Mouse (Mus musculus) urinary bladder, adult 2 months (tissue): Measurements from ENCODE around the gene Fer1l5. TPM values are rescaled to one million over a fixed set of nuclear protein-coding genes. Genes with fewer than 3 reads are reported as not detected.

Experiments
- DNase-seq: peaks from one replicate; pipeline ENCODE4 v3.0.0; 2022; ENCODE audit warnings: low spot score
- polyA plus RNA-seq: library from polyadenylated mRNA; depleted of rRNA; stranded (reverse); fragments of >200 nt; gene quantifications from 2 replicates; pipeline ENCODE4 v1.2.3, GENCODE M21; 2012; rRNA removed

Fer1l5 gene
- 0.18 and 0.19 TPM in 2 replicates for polyA plus RNA-seq

DNA sequence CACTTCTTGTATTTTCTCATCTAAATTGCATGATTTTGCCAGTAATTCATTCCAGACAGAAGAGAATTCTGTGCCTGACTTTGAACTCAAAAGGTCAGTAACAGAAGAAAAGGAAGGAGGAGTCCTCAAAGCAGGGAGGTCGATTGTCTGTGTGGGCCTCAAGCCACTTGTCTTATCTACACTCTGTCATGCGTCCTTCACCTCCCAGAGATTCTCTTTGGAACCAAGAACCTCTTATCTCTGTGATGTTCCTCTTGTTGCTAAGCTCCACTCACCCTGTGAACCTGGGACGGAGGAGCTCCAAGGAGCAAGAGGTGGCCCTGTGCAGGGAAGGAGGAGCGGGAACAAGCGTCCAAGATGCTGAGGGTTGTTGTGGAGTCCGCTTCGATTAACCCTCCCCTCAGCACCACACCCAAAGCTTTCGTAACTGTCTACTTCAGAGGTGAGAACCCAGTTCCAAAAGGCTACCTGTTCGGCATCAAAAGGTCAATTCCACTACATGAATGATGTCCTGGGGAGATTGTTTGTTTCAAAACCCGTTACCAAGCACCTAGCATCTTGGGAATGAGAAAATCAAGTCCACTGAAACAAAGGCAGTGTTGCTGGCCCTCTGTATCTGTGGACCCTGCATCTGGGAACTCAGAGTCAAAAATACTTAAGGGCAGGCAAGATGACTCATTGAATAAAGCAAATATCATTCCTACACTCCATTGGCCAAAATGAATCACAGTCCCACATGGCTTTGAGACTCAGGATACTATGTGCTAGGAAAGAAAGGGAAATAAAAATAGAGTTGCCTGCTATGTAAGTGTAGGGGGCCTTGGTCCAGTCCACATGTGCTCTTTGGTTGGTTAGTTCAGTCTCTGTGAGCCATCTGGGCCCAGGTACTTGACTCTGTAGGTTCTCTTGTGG lies at the start of gene Fer1l5:
Gene Fer1l5 (plus strand): TSS at position 358 of the 912 bp plus-strand sequence.
- no peak for DNase-seq

DNA sequence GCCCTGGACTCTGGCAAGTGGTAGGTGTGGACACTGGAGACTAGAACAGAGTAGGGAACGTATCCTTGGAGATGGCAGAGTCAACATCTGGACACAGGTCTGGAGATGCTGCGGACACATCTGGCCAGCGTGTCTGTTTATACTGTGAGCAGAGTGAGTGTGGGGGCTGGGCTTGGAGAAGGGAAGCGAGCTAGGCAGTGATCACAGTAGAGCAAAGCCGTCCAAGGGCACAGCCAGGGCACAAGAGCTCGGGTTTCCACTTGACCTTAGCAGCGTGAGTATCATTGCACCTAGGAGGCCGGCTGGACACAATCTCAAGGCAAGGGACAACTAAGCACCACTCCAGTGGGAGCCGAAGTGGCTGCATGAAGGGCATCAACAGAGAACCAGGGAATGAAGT lies 49.0 kb upstream of the Fer1l5 start:
- DNase-seq: no peak

DNA sequence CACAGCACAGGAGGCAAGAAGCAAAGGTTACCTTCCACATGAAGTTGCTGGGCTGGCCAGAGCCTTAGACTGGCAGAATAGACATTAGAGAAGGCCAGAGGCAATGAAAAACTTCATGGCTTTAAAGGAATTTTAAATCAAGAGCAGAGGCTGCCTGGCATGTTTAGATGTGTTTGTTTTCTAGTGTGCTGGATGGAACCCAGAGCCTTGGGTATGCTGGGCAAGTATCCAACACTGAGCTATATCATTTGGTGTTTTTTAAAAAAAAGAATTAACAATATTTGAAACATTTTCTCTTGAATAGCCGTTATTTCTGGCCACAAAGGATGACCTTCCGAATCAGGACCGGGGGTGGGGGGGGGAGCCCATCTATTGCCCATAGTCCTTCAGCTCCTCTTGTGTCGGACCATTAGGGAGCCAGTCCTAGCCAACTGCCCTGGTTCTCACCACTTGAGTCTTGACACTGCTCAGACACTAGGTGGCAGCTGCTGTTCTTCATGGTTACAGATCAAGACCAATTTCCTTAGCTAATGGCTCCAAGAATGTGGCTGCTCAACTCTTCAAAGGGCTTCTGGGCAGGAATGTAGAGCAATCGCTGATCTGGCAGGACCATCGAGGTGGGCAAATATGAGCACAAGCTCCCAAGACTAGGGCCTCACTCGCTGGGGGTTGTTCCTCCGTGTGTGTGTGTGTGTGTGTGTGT lies 48.2 kb upstream of the Fer1l5 start:
- no peak for DNase-seq

DNA sequence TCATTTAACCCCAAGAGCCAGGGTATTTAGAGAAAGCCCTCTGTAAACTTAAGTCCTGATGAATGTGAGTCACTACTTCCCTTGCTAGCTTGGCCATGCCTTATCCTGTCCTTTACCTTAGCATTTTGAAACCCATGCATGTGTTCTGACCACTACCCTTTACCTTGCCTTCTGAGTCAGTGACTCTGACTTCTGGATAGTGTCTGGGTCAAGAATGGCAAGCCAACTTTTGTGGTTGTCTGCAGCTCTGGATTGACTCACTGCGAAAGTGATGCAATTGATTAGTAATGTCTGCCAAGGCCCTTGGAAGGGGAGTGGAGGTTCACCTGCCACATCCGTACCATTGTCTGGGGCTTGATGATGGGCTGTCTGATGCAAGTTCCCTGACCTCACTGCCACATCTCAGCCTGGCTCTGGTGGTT lies 46.2 kb upstream of the Fer1l5 start:
- DNase-seq: no peak

DNA sequence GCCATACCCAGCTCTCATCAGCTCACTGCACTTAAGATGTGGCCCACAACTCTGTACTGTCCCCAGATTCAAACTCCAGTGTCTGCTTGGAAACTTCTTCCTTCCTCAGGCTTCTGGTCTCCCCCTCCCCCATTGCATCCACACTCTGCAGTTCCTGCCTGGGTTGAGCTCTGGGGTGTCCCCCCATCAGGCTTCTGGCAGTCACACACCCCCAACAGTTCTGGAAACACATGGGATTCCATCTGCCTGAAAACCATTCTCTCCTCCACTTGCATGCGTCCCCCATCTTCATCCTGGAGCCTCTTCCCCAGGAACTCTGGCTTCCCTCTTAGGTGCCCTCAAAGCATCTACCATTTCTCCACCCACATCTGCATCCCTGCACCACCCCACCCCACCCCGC lies 45.3 kb upstream of the Fer1l5 start:
- DNase-seq: no peak

DNA sequence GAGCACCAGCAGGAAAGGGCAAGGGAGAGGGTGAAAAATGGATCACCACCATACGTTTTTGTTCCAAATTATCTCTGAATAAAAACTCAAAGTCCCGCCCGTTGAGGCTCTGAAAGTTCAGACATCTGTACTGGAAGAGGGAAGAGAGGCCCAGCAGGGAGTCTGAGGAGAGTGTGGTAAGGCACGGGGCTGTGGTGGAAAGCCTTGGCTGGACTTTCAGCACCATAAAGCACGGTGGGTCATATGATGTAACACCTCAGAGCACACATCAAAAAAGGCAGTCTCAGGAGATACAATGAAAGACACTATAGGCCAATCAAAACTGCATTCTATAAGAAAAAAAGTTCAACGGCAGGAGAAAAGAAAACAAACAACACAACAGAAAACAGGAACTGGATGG lies 40.3 kb upstream of the Fer1l5 start:
- DNase-seq: no peak

DNA sequence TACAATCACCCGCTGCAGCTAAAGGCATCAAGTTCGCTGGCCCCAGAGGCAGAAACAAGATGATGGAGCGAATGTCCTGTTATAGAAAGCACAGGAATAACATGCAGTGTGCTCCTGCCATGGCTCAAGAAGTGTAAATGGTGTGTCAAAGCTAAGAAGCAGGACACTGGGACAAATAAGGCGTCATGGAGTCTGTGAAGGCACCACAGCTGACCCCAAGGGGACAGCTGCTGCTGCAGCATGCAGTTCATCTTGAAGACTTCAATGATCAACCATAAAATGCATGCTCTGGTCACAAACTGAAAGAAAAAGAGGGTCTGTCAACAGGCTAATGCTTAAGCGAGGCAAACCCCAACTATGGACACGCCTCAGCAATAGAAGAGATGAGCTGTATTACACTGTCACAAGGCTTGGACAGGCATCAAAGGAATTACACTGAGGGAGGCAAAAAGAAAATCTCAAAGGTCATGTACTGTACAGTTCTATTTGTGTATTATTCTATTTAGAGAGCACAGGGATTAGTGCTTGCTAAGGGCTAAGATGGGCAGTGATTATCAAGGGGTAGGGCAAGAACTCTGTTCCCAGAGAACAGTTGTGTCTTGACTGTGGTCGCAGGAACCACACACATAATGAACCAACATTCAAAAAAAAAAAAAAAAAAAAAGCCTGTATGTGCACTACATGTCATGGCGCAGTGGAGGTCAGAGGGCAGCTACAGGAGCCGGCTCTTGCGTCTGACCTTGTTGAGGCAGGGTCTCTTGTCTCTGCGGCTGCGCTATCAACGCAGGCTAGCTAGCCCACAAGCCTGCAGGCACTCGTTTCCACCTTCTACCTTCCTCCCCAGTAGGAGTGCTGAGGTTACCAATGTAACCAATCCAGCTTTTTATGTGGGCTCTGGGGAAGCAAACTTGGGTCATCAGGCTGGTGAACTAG lies 38.9 kb upstream of the Fer1l5 start:
- DNase-seq: no peak

DNA sequence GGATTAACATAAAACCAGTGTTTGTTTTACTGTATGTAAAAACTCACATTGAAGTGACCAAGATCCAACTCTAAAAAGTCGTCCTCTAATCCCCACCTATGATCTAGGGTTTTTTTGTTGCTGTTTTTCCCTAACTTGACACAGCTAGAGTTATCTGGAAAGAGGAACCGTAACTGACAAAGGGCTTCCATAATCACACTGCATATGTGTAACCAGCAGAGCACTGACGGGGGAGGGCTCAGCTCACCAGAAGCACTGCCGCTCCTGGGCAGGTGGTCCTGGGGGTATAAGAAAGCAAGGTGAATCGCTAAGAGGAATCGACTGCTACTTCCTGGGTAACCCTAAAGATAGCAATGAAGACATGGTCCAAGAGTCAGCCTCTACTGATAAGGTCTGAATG lies 29.5 kb upstream of the Fer1l5 start:
- DNase-seq: no peak

DNA sequence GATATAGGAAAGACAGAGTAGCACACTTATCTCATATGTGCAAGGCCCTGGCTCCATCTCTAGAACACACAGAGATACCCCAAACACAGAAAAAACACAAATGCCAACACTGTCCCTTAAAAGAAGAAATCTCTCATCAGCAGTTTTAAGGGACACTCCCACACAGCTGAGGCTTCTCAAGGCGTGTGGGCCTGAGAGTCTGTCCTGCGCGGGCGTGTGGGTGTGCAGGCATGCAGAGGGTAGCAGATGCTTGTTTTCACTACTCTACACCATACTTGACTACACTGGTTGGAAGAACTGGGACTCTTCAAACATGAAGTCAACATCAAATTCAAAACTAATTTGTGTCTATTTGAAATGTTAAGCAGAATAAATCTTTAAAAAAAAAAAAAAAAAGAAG lies 19.7 kb upstream of the Fer1l5 start:
- DNase-seq: no peak

DNA sequence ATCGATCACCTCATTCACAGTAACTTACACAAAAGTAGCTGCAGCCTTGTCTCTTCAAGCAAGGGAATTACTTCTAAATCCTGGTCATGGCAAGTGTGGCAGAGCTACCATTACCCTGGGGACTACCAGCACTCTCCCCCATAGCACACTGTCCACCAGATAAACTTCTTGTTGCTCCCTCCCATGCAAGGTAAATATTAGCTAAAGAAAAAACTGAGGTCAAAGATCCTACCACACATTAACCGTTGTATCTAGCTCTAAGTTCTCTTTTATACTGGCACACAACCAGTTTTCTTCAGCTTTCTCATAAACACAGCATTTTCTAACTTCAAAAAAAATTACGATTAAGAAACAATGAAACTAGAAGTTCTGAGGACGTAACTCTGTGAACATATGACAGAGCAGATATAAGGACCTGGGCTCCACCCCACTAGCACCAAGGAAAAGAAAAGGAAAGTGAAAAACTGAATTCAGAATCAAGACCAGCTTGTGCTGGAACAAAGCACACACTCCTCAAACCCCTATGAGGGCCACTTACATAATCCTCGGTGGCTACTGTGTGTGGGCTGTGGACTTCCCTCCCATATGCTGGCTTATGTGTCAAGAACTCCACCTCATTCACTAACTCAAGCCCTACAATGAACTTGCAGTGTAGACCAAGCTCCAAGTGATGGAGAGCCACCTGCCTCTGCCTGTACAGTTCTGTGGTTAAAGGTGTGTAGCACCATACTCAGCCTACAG lies 15.0 kb upstream of the Fer1l5 start:
- no peak for DNase-seq

DNA sequence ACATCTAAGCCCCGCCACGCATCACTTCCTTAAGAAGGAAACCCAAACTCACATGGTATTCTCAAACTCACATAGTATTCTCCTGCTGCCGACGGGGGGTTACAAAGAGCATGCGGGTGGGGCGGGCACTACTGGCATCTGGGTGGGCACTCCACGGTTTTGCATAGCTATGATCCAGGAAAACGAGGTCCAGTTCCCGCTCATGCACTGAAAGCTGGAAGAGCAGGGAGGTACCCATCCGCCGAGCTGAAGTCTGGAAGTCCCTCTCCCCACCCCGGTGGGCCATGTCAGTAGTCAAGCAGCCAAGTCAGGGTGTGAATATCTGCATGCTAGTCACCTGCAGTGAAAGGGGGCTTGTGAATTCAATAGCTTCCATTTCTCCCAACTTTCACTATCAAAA lies 4.4 kb upstream of the Fer1l5 start:
- DNase-seq: no peak

DNA sequence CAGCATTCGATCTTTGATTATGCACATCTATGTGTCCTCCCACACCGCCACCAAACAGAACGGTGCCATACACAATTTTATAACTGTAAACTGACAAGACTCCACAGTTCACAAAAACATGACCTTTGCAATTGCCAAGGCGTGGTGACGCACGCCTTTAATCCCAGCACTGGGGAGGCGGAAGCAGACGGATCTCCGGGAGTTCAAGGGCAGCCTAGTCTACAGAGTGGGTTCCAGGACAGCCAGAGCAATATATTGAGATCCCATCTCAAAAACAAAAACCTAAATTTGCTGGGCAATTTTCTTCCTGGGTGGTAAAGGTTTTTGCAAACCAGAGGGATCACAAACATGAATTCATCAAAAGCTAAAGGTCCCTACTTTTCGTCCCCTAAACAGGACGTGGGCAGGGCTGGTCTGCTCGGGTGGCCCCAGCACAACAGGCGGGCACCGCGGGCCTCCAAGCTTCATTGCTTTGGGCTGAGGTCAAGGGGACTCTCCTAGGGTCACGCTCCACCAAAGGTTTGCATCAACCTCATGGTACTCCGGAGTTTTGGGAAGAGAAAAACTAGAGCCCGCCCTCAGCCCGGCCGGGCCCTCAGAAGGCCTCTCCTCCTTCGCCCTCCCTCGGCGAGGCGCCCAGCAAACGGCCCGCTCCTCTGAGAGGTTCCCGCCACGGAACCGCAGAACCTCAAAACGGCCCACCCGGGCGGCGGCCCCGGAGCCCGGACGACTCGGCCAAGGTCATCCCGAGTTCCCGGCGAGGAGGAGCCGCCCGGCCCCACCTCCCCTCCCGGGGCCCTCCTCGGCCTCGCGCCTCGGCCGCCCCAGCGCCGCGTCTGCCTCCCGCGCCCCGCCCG lies 3.8 kb upstream of the Fer1l5 start:
- DNase-seq: no peak

DNA sequence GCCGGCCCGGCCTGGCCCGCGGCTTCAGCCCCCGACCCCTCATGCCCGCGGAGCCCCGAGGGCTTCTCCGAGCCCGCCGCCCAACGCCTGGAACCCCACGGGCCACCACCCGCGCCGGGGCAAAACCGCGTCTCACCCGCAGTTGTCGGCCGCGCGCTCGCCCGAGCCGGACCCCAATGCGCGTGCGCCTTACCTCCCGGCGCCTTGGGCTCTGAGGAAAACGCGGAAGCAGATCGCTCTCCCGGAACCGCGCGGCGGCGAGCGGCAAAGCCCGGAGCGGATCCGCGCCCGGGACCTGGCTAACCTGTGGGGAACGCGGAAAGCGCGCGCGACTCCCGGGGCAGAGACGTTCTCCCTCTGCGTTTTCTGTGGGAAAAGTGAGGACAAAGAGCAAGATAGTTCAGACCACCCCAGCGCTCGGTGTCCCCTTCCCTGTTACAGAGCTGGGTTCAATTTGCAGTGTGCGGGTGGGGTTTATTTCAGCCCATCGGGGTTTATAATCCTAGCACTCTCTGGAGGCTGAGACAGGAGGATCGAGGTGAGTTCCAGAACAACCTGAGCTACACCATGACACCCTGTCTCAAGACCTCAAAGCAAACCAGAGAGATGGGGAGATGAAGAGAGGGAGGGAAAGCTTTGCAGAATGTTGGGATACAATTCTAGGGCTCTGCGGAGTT lies 3.0 kb upstream of the Fer1l5 start, which contains the start of gene Kansl3:
Gene Kansl3 (minus strand): TSS at position 213 of the 677 bp plus-strand sequence.
- DNase-seq: peak; percentile 96

DNA sequence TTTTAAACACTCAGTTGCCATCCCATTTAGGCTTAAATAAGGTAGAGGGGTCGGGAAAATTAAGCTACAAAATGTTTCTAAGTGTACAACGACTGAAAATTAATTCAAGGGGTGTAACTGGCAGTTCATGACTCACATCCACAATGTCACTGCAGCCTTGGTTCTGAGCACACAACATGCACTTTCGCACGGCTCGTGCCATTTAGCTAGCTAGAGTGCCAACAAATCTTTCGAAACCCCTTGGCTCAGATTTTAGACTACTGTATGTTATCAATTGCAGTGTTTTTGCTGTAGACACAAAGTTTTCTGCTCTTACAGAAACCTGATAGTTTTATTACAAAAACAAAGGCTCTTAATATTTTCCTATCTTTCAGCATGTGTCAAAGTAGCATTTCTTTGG lies 1.2 kb upstream of the Fer1l5 start:
- no peak for DNase-seq

DNA sequence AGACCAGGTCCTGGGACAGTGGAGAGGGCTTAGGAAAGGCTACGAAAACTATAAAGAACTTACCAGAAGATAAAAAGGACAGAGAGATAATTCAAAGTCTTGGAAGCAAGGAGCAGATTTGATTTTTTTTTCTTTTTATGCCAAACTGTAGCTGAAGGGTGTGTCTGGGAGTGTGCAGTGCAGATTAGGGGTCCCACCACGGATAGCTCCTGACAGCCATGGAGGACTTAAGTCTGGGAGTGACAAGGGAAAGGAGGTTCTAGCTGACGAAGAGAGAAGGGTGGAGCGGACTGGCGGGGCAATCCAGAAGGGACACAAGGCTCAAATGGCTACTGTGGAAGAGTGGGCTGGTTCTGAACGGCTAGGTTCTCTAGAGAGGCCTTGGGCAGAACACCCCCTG lies 6.8 kb downstream of the Fer1l5 start:
- no peak for DNase-seq

DNA sequence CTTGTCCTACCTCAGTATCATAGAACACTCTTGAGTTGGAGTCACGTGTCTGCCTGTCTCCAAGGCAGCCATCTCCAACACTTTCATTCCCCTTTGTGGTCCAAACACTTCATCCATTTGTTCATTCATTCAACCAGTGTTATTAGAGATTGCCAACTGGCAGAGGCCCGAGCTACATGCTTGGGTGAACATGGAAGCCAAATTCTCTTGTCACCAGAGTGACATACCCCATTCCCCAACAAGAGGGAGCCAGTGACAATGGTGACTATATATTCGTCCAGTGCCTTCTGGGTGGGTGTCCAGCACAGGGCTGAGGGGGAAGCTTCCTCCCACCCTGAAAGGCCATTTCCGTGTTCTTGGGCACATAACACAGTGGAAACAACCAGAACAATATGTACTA lies 7.5 kb downstream of the Fer1l5 start:
- DNase-seq: no peak

DNA sequence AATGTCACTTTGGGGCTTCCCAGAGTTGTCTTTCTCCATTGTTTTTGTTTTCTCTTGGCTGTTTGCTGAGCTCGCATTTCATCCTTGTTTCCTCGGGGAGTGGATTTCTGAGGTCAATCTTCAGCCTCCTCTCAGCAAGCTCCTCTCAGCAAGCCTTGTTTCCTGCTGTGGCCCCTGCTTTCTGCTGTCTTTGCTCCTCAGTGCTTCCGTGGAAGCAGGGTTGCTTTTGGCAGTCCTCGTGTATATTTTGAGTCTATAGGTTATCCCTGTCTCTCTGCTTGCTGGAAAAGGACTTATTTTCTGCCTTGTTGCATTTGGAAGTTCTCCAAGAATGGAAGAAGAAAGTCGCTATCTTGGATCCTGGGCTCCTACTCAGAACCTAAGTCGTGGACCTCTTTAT lies 24.9 kb downstream of the Fer1l5 start:
- no peak for DNase-seq

DNA sequence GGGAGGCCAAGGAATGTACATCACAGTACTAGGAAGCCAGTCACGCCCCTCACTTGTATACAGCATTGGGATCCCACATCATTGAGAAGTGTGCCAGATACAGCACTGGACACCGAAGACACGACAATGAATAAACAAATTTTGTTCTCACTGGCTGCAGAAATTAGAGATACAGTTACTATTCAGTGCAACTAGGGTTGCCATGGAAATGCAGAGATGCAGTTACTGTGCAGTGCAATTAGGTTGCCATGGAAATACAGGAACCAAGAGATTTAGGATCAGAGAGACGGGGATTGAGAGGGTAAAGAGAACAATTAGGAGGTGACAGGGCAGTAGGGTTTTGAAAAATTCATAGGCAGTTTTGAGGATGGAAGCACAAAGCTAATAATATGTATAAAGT lies 29.4 kb downstream of the Fer1l5 start:
- DNase-seq: no peak

DNA sequence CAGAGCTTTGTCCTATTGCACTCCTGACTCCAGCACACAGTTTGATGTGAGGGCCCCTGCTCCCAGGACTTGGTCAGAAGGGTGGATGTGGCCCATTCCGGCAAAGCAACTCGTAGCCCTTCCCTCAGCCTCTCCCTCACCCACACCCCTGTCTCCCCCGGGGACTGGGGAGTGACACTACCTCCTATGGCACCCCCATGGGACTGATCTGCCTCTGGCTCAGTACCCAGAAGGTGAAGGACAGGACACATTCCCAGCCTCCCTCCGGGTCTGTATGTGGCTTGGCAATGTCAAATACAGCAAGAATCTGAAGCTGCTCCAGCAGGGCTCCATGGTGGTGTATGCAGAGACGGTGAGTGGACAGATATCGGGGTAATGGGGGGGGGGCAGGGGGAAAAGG lies 32.4 kb downstream of the Fer1l5 start:
- no peak for DNase-seq

DNA sequence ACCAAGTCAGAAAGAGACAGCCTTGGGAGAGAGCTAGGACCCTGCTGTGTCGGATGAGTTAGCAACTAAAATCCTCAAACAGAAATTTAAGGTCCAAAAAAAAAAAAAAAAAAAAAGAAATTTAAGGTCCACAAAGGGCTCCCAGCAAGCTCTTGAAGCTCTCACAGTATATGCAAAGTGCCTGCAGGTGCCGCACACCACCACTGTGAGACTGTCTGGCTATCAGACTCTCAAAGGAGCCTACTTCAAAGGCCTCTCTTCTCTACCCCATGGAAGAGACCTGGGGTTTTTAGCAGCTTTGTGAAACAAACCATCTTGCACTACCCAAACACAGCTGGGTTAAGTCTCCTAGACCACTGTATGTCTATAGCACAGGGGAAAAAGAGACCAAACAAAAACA lies 57.4 kb downstream of the Fer1l5 start:
- DNase-seq: no peak
